Mouse (Mus musculus): ENCODE data around the gene Phactr4. TPM values are rescaled to one million over a fixed set of nuclear protein-coding genes. Genes with fewer than 3 reads are reported as not detected.

The Phactr4 gene
- 9.4 and 15.7 TPM in 2 replicates for polyA plus RNA-seq (2012; rRNA removed; ENCODE audit: low replicate concordance)

GRCm38 (mm10) chr4:132421923-132422782 is at the start of gene Phactr4:
TSS of gene Phactr4 (minus strand) at chr4:132422489.

GRCm38 (mm10) chr4:132463430-132464254 is 41.4 kb upstream of the Phactr4 start, which contains the start of gene Med18:
TSS of gene Med18 (minus strand) at chr4:132463921.

GRCm38 (mm10) chr4:132353481-132353885 is 68.8 kb downstream of the Phactr4 start, which contains the start of gene Rcc1:
TSS of gene Rcc1 (minus strand) at chr4:132353605.

GRCm38 (mm10) chr4:132329115-132329834 is 93.0 kb downstream of the Phactr4 start, which contains the start of gene Trnau1ap:
TSS of gene Trnau1ap (minus strand) at chr4:132329538.

Other genes with a start within 250 kb of the Phactr4 start
- gene Ythdf2, start 210.2 kb downstream of the Phactr4 start, polyA plus RNA-seq (2012; rRNA removed; ENCODE audit: low replicate concordance) = 7.8 and 10.2 TPM in 2 replicates
- 9.0 and 10.4 TPM in 2 replicates for gene Gmeb1, start 160.9 kb downstream of the Phactr4 start, polyA plus RNA-seq (2012; rRNA removed; ENCODE audit: low replicate concordance)
- 1.3 and 2.1 TPM in 2 replicates for gene Taf12, start 148.1 kb downstream of the Phactr4 start, polyA plus RNA-seq (2012; rRNA removed; ENCODE audit: low replicate concordance)
- gene Rab42, start 119.1 kb downstream of the Phactr4 start, polyA plus RNA-seq (2012; rRNA removed; ENCODE audit: low replicate concordance) = 0.62 and 1.8 TPM in 2 replicates
- 12.8 and 13.3 TPM in 2 replicates for gene Trnau1ap, start 93.0 kb downstream of the Phactr4 start, polyA plus RNA-seq (2012; rRNA removed; ENCODE audit: low replicate concordance)
- 8.5 and 11.4 TPM in 2 replicates for gene Rcc1, start 68.9 kb downstream of the Phactr4 start, polyA plus RNA-seq (2012; rRNA removed; ENCODE audit: low replicate concordance)
- gene Med18, start 41.4 kb upstream of the Phactr4 start, polyA plus RNA-seq (2012; rRNA removed; ENCODE audit: low replicate concordance) = 0.91 and 1.5 TPM in 2 replicates
- gene Sesn2, start 88.0 kb upstream of the Phactr4 start, polyA plus RNA-seq (2012; rRNA removed; ENCODE audit: low replicate concordance) = 6.8 and 7.7 TPM in 2 replicates
- gene Atpif1, start 111.2 kb upstream of the Phactr4 start, polyA plus RNA-seq (2012; rRNA removed; ENCODE audit: low replicate concordance) = 83.0 and 87.1 TPM in 2 replicates
- 9.2 and 9.6 TPM in 2 replicates for gene Dnajc8, start 113.1 kb upstream of the Phactr4 start, polyA plus RNA-seq (2012; rRNA removed; ENCODE audit: low replicate concordance)
- 2.0 and 3.9 TPM in 2 replicates for gene Ptafr, start 141.6 kb upstream of the Phactr4 start, polyA plus RNA-seq (2012; rRNA removed; ENCODE audit: low replicate concordance)
- 11.1 and 11.6 TPM in 2 replicates for gene Eya3, start 216.5 kb upstream of the Phactr4 start, polyA plus RNA-seq (2012; rRNA removed; ENCODE audit: low replicate concordance)